Mouse (Mus musculus) kidney, postnatal 36 days (tissue): ENCODE results near the gene Mterf2.

Experiments used
- DNase-seq, 2 experiments: peaks; one replicate each; pipeline ENCODE4 v3.0.0; 2021 to 2022; ENCODE audit warnings: mixed read lengths in 2 of 2

The Mterf2 gene

DNA sequence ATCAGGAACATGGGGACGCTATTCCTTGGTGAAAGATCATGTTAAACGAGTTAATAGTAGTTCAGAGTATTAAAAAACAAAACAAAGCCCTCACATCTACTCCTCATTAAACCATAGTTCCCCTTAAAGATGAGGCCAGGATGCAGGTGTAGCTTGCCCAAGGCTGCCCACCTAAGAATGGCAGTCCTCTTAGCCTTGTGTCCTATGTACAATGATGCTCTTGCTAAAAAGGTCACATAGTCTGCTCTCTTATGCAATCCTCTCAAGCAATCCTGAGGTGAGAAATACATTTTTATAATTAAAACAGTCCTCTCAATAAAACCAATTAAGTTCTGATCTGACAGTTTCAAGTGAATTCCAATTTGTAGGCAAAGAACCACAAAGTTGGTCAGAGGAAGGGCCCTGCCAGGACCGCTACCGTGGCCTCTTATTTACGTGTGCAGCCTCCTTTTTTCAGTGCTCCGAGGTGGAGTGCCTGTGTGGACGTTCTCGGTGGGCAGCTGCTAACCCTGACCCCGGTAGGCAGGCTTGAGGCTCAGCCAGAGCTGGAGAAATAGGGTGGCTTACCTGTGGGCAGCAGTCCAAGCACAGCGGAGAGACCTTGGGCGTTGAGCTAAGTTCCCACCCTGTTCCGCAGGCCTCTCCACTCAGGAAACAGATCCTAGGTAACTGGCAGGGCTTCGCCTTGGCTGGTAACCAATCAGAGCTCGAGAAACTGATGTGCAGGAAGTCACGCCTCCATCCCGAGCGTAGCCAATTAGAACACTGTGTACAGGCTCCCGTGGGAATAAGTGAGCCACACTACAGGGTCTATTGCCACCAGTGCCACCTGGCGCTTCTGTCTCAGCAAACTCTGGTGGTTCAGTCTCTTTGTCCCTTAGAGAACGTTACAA lies at the start of gene Mterf2:
Mterf2 (minus strand) TSS at position 633 of the 893 bp plus-strand sequence.
- peak; percentile 94 to 99 for DNase-seq

DNA sequence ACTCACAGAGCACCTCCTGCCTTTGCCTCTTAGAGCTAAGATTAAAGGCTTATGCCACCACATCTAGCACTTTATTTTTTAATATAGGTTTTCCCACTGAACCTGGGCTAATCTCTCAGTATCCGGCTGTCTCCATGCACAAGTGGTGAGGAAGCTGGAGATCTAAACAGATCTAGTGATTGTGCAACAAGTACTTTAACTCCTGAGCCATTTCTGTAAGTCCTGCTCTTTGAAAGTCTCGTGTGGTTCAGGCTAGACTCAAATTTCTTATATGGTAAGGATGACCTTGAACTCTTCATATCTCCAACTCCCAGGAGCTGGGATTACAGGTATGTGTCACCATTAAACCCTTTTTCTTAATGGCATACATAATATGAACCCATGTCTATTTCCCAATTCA lies 48.8 kb upstream of the Mterf2 start:
- DNase-seq: no peak

GRCm38 (mm10) chr10:85165306-85165705 lies 37.5 kb upstream of the Mterf2 start:
- DNase-seq: no peak

GRCm38 (mm10) chr10:85164791-85165190 lies 37.0 kb upstream of the Mterf2 start:
- DNase-seq: no peak

DNA sequence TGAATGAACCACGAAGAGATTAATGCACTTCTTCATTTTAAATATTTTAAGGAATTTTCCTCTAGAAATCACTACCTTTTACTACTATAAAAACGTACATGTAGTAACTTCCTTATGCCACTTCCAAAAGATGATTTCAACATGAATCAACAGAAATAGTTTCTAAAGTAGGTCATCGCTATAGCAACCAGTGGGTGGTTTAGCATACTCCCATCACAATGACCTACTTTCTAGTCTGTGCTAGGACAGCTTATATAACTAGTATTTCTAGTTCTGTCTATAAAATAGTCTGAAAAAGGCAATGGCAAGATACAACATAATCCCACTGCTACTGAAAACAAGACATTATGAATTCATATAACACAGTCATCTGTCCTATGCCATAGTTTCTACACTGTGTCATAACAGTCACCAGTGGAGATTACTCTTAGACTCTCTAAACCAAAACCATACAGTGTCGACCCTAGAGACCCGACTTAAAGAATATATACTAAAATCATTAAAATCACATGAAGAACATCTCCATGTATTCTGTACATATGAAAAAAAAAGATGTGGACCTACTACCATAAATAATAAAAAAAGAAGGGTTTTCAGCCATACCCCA lies 34.0 kb upstream of the Mterf2 start:
- peak in 1 of 2 experiments; percentile 33 for DNase-seq

DNA sequence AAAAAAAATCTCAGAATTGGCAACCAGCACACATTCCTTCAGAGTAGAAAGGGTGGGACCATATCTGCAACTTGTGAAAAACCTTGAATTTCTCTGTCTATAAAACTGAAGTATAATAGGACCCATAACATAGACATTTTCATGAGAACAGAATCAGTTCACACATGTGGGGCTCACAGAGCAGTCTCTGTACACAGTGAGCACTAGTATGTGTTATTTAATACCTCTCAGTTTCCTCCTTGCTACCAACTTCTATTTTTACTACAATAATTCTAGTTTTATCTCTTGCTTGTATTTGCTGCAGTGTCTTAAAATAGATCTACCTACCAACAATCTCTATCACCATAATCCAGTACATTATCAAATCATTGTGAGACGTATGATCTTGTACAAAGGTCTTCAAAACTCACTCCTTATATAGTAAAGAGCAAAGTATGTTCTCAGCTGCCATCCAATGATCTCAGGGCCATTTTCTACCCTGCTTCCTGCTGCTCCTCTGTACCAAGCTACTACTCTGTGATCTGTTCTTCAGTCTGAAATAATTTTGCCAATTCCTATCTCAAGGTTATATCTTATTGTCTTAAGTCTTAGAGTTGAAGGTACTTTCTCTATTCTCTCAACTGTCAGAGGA lies 32.3 kb upstream of the Mterf2 start:
- no peak for DNase-seq

- DNase-seq: no peak
Measured at GRCm38 (mm10) chr10:85157451-85157850, 29.6 kb upstream of the Mterf2 start.

DNA sequence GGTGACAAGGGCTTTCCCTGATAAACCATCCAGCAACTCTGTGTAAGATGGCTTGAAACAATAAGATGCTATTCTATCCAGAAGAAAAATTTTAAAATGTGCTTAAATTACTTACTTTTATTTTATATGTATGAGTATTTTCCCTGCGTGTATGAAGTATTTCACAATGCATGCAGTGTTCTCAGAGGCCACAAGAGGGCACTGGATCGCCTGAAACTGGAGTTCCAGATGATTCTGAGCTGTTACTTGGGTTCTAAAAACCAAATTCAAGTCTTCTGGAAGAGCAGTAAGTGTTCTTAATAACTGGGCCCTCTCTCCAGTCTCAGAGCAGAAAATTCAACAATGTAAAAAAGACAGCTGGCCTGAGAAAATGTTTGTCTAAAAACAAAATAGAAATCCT lies 26.4 kb upstream of the Mterf2 start:
- DNase-seq: peak; percentile 50 to 81

DNA sequence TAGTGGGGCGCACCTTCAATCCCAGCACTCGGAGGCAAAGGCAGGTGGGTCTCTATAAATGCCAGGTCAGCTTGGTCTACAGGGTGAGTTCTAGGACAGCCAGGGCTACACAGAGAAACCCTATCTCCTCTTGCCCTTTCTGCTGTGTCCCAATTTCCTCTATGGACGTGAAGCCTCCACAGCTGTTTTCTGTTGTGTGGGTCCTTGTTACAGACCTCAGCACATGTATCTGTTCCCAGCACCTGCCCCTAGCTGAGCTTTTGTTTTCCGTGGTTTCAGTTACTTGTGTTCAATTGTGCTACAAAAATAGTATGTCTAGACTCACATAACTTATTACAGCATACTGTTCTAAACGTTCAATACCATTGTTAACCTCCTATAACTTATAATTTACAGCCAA lies 21.4 kb upstream of the Mterf2 start:
- no peak for DNase-seq

GRCm38 (mm10) chr10:85146282-85146681 lies 18.5 kb upstream of the Mterf2 start:
- no peak for DNase-seq

GRCm38 (mm10) chr10:85141465-85141864 lies 13.6 kb upstream of the Mterf2 start:
- no peak for DNase-seq

GRCm38 (mm10) chr10:85136573-85136972 lies 8.7 kb upstream of the Mterf2 start:
- no peak for DNase-seq

- peak; percentile 54 to 75 for DNase-seq
Measured at GRCm38 (mm10) chr10:85128453-85128852, 626 bp upstream of the Mterf2 start.

GRCm38 (mm10) chr10:85125184-85125583 lies 2.6 kb downstream of the Mterf2 start:
- no peak for DNase-seq

DNA sequence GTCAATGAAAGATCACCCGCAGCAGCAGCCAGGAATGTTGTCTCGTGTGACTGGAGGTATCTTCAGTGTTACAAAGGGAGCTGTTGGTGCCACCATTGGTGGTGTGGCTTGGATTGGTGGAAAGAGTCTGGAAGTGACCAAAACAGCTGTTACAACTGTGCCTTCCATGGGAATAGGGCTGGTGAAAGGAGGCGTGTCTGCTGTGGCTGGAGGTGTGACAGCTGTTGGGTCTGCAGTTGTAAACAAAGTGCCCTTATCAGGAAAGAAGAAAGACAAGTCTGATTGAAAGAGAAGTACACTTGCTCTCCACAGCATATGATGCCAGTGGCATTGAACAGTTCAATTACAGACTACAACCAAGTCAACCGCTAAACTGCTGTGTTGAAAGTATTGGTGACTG lies 13.4 kb downstream of the Mterf2 start:
- no peak for DNase-seq

DNA sequence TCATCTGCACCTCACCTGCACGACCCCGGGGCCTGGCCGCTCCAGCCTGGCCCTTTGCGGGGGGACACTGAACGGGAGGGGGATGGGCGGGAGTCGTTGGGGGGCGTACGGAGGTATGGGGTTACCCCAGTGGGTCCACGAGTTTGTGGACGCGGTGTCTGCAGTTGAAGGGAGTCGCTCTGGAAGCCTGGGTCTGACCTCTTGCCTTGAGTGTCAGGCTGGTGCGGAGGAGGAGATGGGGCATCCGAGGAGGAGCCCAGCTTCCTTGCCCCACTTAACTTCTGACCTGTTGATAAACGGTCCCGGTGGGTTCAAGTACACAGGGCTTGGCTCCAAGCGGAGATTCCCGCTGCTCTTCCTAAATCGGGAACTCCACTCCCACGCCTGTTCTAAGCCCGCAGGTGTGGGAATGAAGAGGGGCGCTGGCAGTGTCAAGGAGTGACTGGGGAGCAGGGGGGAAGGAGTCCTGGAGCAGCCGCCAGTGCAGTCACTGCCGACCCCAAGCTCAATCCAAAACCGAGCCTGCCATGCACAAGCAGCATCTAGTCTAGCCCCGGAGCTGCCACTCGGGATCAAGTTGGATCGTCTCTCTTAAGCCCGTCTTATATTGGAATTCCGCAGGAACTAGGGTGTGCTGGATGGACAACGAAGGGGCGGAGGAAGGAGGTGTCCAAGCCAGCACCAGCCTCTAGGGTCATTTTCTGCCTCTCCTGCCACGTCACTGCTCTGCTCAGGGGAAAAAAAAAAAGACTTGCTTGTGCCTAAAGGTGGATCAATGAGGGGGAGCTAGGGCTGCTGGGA lies 24.5 kb downstream of the Mterf2 start:
- DNase-seq: peak; percentile 33 to 38

DNA sequence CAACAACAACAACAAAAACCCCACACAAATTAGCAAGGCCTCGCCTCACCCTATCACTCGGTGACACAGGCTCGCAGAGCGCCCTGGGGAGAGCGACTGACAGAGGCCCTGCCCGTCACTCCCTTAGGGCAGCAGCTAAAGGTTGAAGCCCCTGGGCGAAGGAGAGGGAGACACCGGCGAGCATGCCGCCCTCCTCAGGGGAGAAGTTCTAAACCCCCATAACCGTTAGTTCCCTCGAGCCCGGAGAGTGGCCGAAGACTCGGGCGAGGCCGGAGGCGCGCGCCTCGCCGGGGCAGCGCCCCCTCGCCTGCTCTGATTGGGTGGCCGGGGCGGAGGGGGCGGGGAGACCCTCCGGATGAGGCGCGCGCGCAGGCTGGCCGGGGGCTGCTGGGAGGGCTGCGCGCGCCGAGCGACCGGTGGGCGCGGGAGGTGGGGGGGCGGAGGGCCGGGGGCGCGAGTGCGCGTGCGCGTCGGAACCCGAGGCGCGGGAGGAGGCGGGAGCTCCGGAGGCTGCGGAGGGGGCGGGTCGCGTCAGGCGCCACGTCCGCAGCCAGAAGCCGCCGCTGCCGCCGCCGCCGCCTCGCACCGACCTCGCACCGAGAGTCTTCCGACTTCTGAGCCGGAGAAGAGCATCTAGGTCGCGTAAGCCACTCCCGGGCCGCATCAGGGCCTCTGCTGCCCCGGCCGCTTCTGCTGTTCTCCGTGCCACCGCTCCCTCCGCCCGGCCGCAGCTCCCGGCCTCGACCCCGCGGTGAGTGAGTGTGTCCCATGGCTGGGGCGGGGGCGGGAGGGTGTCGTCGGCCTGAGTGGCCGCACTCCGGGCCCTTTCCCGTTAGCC lies 25.4 kb downstream of the Mterf2 start, which contains the start of the genes Fhl4 and Tmem263:
Fhl4 (minus strand) TSS at position 249 of the 838 bp plus-strand sequence.
Tmem263 (plus strand) TSS at position 381 of the 838 bp plus-strand sequence.
- peak; percentile 71 to 88 for DNase-seq

GRCm38 (mm10) chr10:85101841-85102240 lies 26.0 kb downstream of the Mterf2 start:
- peak; percentile 0 to 19 for DNase-seq

DNA sequence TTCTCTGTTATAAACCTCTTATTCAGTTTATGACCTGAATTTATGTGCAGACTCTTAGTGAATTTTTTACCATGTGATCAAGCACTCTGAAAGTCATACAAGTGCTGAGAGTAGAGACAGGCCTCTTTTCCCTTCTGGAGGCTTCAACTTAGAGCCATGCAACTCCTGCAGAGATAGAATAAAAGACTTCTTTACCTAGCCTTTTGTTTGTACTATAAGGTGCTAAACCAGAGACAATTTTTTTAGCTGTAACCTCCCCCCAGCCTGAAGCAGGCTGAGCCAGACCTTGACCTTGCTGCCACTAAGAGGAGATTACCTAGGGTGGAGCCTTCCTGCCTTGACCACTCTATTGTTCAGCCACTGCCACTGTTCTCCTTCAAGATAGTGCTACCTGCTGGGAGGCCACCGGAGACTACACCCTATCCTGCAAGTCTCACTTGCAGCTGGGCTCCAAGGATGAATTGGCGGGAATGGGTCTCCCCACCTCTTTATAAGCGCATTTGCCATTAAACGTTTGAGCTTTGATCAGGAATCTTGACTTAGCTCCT lies 56.1 kb downstream of the Mterf2 start:
- DNase-seq: no peak
